Mouse (Mus musculus) natural killer cell, adult 2 months (primary cell): ENCODE results near the gene Cd24a.

Experiments used
- DNase-seq, 2 experiments: peaks; one replicate each; pipeline ENCODE4 v3.0.0; 2022; ENCODE audit warnings: low spot score in 2 of 2

The Cd24a gene

DNA sequence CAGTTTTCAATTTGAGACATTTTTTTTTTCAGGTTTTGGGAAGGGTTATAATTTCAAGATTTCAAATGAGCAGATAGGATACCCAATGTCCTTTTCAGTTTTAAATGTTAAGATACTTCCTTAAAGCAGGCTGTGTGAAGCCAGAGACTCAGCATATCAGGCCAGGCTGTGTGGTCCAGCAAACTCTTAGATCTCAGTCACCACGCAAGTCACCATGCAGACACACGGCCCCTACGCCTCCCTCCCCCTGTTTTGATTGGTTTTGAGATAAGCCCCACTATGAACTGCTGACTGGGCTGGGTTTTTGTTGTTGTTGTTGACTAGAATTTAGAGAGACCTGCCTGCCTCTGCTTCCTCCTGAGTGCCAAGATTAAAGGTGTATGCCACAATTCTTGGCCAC lies 3.2 kb downstream of the Cd24a start:
- DNase-seq, result no peak

DNA sequence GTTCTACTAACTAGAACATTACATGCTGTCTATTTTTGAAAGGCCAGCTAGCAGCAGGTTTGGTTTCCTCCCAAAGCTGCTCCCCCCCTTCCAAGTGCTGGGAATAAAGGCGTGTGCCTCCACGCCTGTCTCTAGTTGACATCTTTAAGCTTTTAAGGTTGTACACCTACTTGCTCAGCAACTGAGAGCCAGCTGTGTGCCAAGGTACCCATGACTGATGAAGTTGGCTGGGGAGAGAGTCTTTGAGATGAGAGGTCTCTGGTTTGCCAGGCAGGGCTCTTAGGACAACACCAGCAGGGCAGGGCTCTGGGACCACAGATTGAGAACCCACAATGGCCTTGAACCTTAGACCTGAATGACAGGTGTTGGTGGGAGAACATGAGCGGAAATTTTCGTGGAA lies 6.5 kb downstream of the Cd24a start:
- no peak for DNase-seq

- DNase-seq, result peak in 1 of 2 experiments; percentile 10
Observed at GRCm38 (mm10) chr10:43588470-43589177, 10.5 kb downstream of the Cd24a start.

DNA sequence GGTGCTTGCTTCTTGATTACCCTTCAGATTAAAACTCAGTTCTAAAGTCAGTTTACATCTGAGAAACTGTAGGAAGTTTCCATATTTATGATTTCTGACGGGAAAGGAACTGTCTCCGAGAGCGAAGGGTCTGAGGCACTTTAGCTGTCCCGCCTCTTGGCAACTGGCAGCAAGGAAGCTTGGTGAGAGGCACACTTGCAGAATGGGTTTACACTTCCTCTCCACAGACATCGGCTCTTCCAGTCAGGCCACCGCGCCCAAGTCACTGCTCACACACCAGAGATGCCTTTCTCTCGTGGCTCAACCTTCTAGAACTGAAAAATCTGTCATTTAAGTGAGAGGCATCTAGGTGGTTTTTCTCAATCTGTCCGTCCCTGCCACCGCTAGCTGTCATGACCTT lies 13.4 kb downstream of the Cd24a start:
- no peak for DNase-seq

GRCm38 (mm10) chr10:43593182-43593581 lies 15.1 kb downstream of the Cd24a start:
- no peak for DNase-seq

GRCm38 (mm10) chr10:43594187-43594586 lies 16.1 kb downstream of the Cd24a start:
- no peak for DNase-seq

GRCm38 (mm10) chr10:43594894-43595293 lies 16.8 kb downstream of the Cd24a start:
- no peak for DNase-seq

- no peak for DNase-seq
Observed at GRCm38 (mm10) chr10:43598067-43598726, 20.1 kb downstream of the Cd24a start.

- no peak for DNase-seq
Observed at GRCm38 (mm10) chr10:43601039-43601438, 23.0 kb downstream of the Cd24a start.

DNA sequence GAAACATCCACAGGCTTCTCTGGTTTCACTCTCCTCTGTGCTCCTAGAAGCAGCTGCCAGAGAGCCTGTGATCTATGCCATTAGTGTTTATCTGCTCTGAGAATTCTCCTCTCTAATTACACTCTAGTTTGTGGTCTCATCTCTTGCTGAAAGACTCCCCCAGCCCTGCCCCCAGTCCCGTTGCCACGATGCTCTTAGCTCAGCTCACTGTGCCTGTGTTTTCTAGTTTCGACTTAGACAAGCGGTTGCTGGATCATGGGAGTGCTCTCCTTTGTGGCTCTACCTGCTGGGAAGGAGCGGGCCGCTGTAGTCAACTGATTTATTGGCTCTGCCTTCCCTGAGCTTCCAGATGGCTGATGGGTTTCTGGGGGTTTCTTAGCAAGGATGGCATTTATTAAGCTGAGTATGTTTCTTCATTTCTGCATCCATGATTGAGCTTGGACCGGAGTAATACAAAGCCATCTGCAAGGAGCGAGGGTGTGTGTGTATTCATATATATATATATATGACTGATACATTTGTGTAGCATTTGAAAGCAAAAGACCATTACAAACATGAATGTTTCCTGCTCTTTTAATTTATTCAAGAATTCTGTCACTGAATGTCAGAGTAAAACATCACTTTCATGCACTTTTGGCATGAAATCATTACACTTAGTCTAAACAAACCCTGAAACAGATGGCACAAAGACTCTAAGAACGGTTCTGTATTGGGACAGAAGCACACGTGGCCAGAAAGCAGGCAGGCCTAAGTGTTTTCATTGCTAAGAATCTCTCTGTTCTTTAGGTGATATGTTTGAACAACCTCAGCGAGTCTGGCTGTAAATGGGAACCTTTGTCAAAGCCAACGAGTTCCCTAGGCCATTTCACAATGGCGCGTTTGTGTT lies 23.7 kb downstream of the Cd24a start:
- DNase-seq, result no peak

DNA sequence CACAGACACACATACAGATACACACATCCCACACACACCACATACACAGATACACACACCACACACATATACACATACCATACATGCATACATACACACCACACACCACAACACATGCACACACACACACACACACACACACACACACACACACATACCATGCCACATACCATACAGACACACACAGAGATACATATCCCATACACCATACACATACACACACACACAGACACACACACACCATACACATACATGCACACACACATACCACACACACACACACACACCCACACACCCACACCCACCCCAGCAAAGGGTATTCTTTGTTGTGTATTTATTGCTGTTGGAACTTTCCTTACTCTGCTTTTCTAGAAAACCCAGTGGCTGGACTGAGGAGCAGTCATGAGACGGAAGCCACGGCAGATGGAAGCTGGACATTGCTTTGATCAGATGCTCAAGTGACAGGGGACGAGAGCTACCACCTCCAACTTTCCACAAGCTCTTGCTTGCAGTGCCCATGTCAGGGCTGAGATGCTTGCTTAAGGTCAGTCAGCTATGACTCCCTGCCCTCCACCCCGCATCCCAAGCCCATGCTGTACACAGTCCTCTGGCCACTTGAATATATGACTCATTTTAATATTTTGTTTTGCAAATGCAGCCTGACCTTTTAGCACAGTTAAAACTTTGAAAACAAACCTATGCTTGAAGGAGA lies 26.0 kb downstream of the Cd24a start:
- DNase-seq, result no peak

- no peak for DNase-seq
Observed at GRCm38 (mm10) chr10:43604687-43605250, 26.7 kb downstream of the Cd24a start.

DNA sequence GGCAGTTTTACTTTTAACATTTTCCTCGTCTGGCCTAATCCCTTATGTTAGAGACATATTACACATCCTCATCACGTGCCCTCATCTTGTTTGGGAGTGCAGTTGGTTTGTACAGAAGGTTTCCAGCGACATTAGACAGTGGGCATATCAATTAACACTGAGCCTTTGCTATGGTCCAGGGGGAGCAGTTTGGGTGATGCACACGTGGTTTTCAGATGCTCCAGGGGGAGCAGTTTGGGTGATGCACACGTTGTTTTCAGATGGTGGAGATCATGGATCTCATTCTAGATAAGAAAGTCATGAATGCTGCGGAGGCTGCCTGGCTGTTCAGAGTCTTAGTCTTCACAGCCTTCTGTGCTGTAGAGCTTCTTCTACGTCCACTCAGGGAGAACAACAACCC lies 27.8 kb downstream of the Cd24a start:
- no peak for DNase-seq

- no peak for DNase-seq
Observed at GRCm38 (mm10) chr10:43609507-43609906, 31.4 kb downstream of the Cd24a start.

DNA sequence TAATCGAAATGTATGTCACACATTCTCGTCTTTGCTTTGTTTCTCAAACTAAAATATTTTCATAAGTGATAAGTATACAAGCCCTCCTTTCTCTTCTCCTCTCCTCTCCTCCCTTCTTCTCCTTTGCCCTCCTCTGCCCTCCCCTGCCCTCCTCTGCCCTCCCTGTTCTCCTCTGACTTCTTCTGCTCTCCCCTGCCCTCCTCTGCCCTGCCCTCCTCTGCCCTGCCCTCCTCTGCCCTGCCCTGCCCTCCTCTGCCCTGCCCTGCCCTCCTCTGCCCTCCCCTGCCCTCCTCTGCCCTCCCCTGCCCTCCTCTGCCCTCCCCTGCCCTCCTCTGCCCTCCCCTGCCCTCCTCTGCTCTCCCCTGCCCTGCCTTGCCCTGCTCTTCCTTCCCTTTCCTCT lies 31.9 kb downstream of the Cd24a start:
- no peak for DNase-seq

DNA sequence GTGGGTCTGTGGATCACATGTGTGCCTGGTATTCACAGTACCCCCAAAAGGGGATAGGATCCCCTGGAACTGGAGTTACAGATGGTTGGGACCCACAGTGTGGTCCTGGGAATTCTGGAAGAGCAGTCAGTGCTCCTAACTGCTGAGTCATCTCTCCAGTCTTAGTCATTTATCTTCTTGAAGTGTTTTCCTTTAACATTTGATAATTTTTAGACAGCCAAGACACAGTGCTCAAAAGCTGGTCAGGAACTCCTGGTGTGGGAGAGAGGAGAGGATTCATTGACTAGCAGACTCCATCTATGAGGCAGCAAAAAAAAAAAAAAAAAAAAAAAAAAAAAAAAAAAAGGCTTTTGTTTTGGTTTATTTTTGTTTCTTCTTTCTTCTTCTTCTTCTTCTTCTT lies 33.0 kb downstream of the Cd24a start:
- DNase-seq, result no peak

- DNase-seq, result no peak
Observed at GRCm38 (mm10) chr10:43619059-43619531, 41.0 kb downstream of the Cd24a start.

DNA sequence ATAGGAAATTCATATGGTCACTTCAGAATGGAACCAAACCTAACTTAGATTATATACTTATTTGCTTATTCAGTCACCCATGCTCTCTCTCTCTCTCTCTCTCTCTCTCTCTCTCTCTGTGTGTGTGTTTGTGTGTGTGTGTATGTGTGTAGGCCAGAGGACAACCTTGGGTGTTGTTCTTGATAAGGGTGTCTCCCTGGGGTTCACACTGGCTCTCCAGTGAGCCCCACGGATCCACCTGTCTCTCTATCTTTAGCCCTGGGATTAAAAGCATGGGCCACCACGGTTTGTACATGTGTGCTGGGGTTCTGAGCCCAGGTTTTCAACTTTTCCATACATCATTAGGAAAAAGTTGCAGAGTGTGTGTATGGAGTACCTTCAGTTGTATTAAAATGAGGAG lies 41.9 kb downstream of the Cd24a start:
- no peak for DNase-seq

DNA sequence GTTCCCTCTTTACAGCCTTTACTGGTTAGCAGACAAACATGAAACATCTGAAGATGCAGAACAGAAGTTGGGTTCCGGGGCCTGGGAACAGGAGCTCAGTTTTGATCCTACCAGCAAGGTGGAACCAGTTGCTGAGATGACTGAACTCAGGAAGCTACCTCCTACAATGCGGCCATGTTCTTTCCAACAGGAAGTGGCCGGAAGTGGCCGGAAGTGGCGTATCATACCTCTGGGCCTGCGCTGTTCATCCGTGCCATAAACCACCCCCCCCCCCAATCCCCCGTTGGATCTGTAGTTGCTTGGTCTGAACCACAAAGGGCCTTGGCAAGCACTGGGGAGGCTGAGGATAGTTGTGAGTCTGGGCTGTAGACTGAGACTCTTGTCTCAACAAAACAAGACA lies 45.4 kb downstream of the Cd24a start:
- no peak for DNase-seq

DNA sequence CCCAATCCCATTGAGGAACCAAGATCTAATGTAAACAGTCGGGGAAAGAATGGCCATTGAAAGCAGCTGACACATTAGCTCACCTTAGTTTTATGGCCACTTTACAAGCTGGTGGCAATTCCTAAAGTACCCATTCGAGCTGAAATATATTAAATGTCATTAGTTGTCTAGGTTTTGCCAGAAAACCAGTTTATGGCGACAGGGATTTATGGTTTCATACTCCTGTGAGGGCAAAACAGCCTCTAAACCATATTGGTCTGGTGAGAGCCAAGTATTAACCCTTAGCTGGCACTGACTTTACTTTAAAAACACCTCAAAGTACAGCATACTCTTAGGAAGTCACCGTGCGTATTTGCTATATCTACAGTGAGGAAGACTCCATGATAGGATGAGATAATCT lies 46.3 kb downstream of the Cd24a start:
- no peak for DNase-seq

DNA sequence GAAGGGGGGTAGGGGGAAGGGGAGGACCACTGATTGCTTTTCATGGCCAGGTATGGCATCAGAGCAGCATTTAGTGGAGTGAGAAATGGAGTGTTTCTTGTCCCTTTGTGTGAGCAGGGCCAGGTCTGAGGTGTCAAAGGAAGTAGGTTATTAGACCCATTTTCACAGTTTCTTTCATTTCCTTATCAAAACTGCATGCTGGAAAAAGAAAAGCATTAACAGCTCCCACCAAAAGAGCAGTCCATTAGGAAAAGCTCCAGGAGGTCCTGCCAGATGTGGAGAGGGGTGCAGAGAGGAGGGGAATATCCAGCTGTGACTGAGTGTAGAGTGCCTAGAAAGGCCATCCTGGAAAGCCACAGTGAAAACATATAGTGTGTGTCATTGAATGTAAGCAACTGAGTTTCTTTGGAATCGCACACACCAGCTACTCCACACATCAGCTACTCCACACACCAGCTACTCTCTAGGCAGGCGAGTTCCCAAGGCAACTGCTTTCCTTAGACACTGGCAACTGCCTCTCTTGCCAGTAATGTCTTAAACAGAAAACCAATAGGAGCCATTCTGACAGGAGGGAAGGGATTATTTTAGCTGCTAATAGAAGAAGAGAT lies 46.8 kb downstream of the Cd24a start:
- DNase-seq, result no peak
